9 mouse cellular contexts compared by ENCODE assay signal in the genomic region with DNA sequence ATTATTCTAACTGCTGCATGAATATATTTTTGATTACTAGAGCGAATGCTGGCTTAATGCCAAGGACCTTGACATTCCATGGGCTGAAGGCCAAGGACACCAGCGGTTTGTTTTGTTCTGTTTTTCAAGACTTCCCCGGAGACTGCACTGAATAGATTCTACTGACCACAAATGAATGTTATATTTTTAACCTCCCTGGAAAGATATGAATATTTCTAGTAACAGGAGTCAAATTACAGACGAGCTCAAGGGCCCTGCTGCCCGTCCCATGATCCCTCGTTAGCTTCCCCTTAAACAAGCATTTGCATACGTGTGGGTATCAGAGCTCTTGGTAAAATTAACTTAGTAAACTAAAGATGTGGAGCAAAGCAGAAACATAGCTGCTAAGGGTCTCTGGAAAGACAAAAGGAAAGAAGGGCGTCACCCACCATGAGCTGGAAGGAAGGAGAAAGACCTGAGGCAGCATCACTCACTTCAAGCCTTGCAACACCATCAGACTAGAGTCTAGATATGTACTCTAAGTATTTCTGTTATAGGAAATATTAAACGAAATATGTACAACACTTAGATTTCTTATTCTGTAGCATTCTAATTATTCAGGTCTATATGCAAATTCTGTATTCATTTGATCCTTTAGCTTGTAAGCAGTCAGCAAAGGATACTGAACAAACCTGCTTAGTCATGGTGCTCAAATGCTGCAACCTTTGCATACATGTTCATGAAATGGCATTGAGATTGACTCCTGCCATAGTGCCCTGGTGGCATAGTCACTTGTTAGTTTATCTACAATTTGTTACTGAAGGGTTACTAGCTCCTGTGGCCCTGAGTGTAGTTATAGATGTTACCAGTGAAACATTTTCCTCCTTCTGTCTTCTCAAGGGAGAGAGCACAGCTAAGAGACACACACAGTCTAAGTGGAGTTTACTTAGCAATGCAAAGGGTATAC. TPM values are rescaled to one million over a fixed set of nuclear protein-coding genes. Genes with fewer than 3 reads are reported as not detected.
A peak's percentile ranks its signal among the peaks of the same experiment; 100 is the strongest.
DNase-seq lines count a peak whose midpoint lies in the region; ATAC-seq and TF ChIP-seq lines count a peak whose summit lies in the region.
"Had no signal": no experiment of that assay in that cellular context is flagged by ENCODE, and none has a peak within 500 bp of the region (broad histone marks: within the 10 kb centered on the region; RNA-seq: fewer than 3 reads in every experiment).

No protein-coding gene starts in this region.

- 39% methylated on average over 9 of the region's 9 CpGs for WGBS in embryonic facial prominence, embryonic 14.5 days
- WGBS in embryonic facial prominence, embryonic 10.5 days, result 81% methylated on average over 9 of the region's 9 CpGs
- WGBS in stomach, embryonic 16.5 days, result 36% methylated on average over 9 of the region's 9 CpGs
- 32% methylated on average over 9 of the region's 9 CpGs for WGBS in stomach, postnatal 0 days
- 43% methylated on average over 9 of the region's 9 CpGs for WGBS in kidney, postnatal 0 days
- WGBS in cerebellum, adult 2 months, result 22% methylated on average over 9 of the region's 9 CpGs

- TF ChIP-seq EP300 in stomach, postnatal 0 days (optimal IDR thresholded peaks at IDR 0.05), result no peak

- TF ChIP-seq CTCF in stomach, postnatal 0 days (IDR thresholded peaks at IDR 0.05; ENCODE audit: low read depth), result no peak
- TF ChIP-seq CTCF in kidney, postnatal 0 days (IDR thresholded peaks at IDR 0.05; ENCODE audit: low read depth), result no peak
- TF ChIP-seq CTCF in cerebellum, adult 2 months (IDR thresholded peaks at IDR 0.05; ENCODE audit: borderline replicate concordance, insufficient read depth, low read depth, low read length), result no peak

- H3K4me1 ChIP-seq in embryonic facial prominence, embryonic 14.5 days (ENCODE audit: control insufficient read depth, insufficient read depth, low read length), result 0 out of 2 replicates have a peak, but pooled peaks cover 3% of the 10 kb centered on the region
- no peaks in the 10 kb centered on the region for H3K4me1 ChIP-seq in embryonic facial prominence, embryonic 10.5 days
- H3K4me1 ChIP-seq in stomach, embryonic 16.5 days (ENCODE audit: control insufficient read depth, insufficient read depth, low read length), result peaks cover 4% of the 10 kb centered on the region
- no peaks in the 10 kb centered on the region; the same call in 1 of the 2 replicates for H3K4me1 ChIP-seq in stomach, postnatal 0 days (replicated peaks; ENCODE audit: control insufficient read depth, insufficient read depth)
- H3K4me1 ChIP-seq in kidney, postnatal 0 days (replicated peaks; ENCODE audit: insufficient read depth, low read length), result no peaks in the 10 kb centered on the region
- H3K4me1 ChIP-seq in cerebellum, adult 2 months (ENCODE audit: control insufficient read depth, insufficient read depth, low read length), result no peaks in the 10 kb centered on the region; the same call in 1 of the 2 replicates
- H3K4me1 ChIP-seq: limb, embryonic 13.5 days had no signal

- no peak for ATAC-seq in embryonic facial prominence, embryonic 14.5 days (ENCODE audit: low read depth)
- peak; percentile 56; the same call in 1 of the 2 replicates for ATAC-seq in stomach, embryonic 16.5 days (ENCODE audit: insufficient read depth, low FRiP score)
- no peak for ATAC-seq in stomach, postnatal 0 days (ENCODE audit: low FRiP score, low TSS enrichment)
- no peak for ATAC-seq in kidney, postnatal 0 days (replicated peaks; ENCODE audit: low FRiP score, low read depth)

- peaks cover 8% of the 10 kb centered on the region for H3K9me3 ChIP-seq in embryonic facial prominence, embryonic 14.5 days (ENCODE audit: control insufficient read depth, low read length)
- peaks cover 3% of the 10 kb centered on the region; the same call in 1 of the 2 replicates for H3K9me3 ChIP-seq in embryonic facial prominence, embryonic 10.5 days
- H3K9me3 ChIP-seq in stomach, embryonic 16.5 days (replicated peaks; ENCODE audit: control insufficient read depth, low read length), result no peaks in the 10 kb centered on the region
- H3K9me3 ChIP-seq in stomach, postnatal 0 days (ENCODE audit: control insufficient read depth, low read length), result peaks cover 5% of the 10 kb centered on the region; the same call in 1 of the 2 replicates
- H3K9me3 ChIP-seq in kidney, postnatal 0 days (replicated peaks; ENCODE audit: low read length), result no peaks in the 10 kb centered on the region

- H3K9ac ChIP-seq in embryonic facial prominence, embryonic 14.5 days (ENCODE audit: low read depth, low read length), result no peak overlapping the region
- H3K9ac ChIP-seq in stomach, embryonic 16.5 days (ENCODE audit: low read length), result no peak overlapping the region
- H3K9ac ChIP-seq in stomach, postnatal 0 days (ENCODE audit: low read length), result no peak overlapping the region
- no peak overlapping the region for H3K9ac ChIP-seq in kidney, postnatal 0 days (ENCODE audit: low read depth, low read length)
- H3K9ac ChIP-seq: limb, embryonic 13.5 days had no signal

- 0 out of 2 replicates have a peak overlapping the region, but pooled peaks have one; percentile 1 for H3K27ac ChIP-seq in embryonic facial prominence, embryonic 14.5 days (replicated peaks; ENCODE audit: low read depth, low read length)
- no peak overlapping the region for H3K27ac ChIP-seq in embryonic facial prominence, embryonic 10.5 days (replicated peaks)
- no peak overlapping the region for H3K27ac ChIP-seq in stomach, embryonic 16.5 days (ENCODE audit: low read length)
- H3K27ac ChIP-seq in stomach, postnatal 0 days (replicated peaks), result no peak overlapping the region
- H3K27ac ChIP-seq in kidney, postnatal 0 days, result peak overlapping the region; percentile 25
- no peak overlapping the region for H3K27ac ChIP-seq in cerebellum, adult 2 months (ENCODE audit: insufficient read depth, low read length)
- H3K27ac ChIP-seq: limb, embryonic 13.5 days had no signal

- H3K4me2 ChIP-seq in embryonic facial prominence, embryonic 14.5 days (ENCODE audit: low read depth, low read length), result no peak overlapping the region
- H3K4me2 ChIP-seq in stomach, embryonic 16.5 days (ENCODE audit: low read depth, low read length), result 0 out of 2 replicates have a peak overlapping the region, but pooled peaks have one; percentile 4
- H3K4me2 ChIP-seq in stomach, postnatal 0 days (replicated peaks; ENCODE audit: low read depth), result no peak overlapping the region
- H3K4me2 ChIP-seq in kidney, postnatal 0 days (ENCODE audit: low read length), result no peak overlapping the region
- H3K4me2 ChIP-seq: limb, embryonic 13.5 days had no signal

- no peaks in the 10 kb centered on the region for H3K36me3 ChIP-seq in embryonic facial prominence, embryonic 14.5 days (ENCODE audit: control insufficient read depth, insufficient read depth, low read length)
- H3K36me3 ChIP-seq in embryonic facial prominence, embryonic 10.5 days (replicated peaks), result no peaks in the 10 kb centered on the region
- H3K36me3 ChIP-seq in stomach, embryonic 16.5 days (ENCODE audit: control insufficient read depth, insufficient read depth, low read length), result no peaks in the 10 kb centered on the region
- no peaks in the 10 kb centered on the region for H3K36me3 ChIP-seq in stomach, postnatal 0 days (ENCODE audit: control insufficient read depth, insufficient read depth, low read length)
- no peaks in the 10 kb centered on the region for H3K36me3 ChIP-seq in kidney, postnatal 0 days (ENCODE audit: insufficient read depth, low read length)
- H3K36me3 ChIP-seq: limb, embryonic 13.5 days had no signal

- no peak for TF ChIP-seq POLR2A in cerebellum, adult 2 months (IDR thresholded peaks at IDR 0.05; ENCODE audit: borderline replicate concordance, insufficient read depth, low read length)

- peak; percentile 49 for DNase-seq in embryonic facial prominence, embryonic 14.5 days (ENCODE audit: low spot score)
- DNase-seq in embryonic facial prominence, embryonic 10.5 days (ENCODE audit: low spot score), result no peak
- DNase-seq in stomach, postnatal 0 days (ENCODE audit: low spot score), result no peak
- peak; percentile 81 for DNase-seq in kidney, postnatal 0 days (ENCODE audit: low spot score)
- no peak for DNase-seq in right cerebral cortex, adult 18-20 months
- no peak for DNase-seq in cerebellum, adult 2 months
- DNase-seq in layer of hippocampus, adult 8-10 months (ENCODE audit: low spot score in 2 of 2), result no peak

- no peak overlapping the region for H3K4me3 ChIP-seq in embryonic facial prominence, embryonic 14.5 days (ENCODE audit: low read depth, low read length)
- no peak overlapping the region for H3K4me3 ChIP-seq in embryonic facial prominence, embryonic 10.5 days
- no peak overlapping the region for H3K4me3 ChIP-seq in stomach, embryonic 16.5 days (replicated peaks; ENCODE audit: low read length)
- H3K4me3 ChIP-seq in stomach, postnatal 0 days (ENCODE audit: low read depth, low read length), result no peak overlapping the region
- H3K4me3 ChIP-seq in kidney, postnatal 0 days (replicated peaks; ENCODE audit: low read depth, low read length), result no peak overlapping the region
- no peak overlapping the region for H3K4me3 ChIP-seq in cerebellum, adult 2 months (replicated peaks; ENCODE audit: insufficient read depth, low read depth, low read length)
- H3K4me3 ChIP-seq: limb, embryonic 13.5 days had no signal

- H3K27me3 ChIP-seq in embryonic facial prominence, embryonic 14.5 days (replicated peaks; ENCODE audit: control insufficient read depth, insufficient read depth, low read length), result no peaks in the 10 kb centered on the region
- H3K27me3 ChIP-seq in embryonic facial prominence, embryonic 10.5 days (replicated peaks; ENCODE audit: low read depth, poor library complexity, severe bottlenecking), result no peaks in the 10 kb centered on the region
- H3K27me3 ChIP-seq in stomach, embryonic 16.5 days (ENCODE audit: control insufficient read depth, insufficient read depth, low read length), result no peaks in the 10 kb centered on the region
- H3K27me3 ChIP-seq in stomach, postnatal 0 days (ENCODE audit: control insufficient read depth, insufficient read depth, low read length), result no peaks in the 10 kb centered on the region
- H3K27me3 ChIP-seq in kidney, postnatal 0 days (ENCODE audit: insufficient read depth, low read length), result no peaks in the 10 kb centered on the region
- H3K27me3 ChIP-seq in cerebellum, adult 2 months (ENCODE audit: control insufficient read depth, insufficient read depth, low read length), result no peaks in the 10 kb centered on the region
- H3K27me3 ChIP-seq: limb, embryonic 13.5 days had no signal

RNA-seq across cellular contexts. Expression of a gene that starts 23.0 kb away (rescaled TPM):
- polyA plus RNA-seq in embryonic facial prominence, embryonic 14.5 days (2014; fragmentation: Nextera tagmentation; extraction: Ambion mirVana), result 38.4 and 40.2 TPM in 2 replicates
- polyA plus RNA-seq in embryonic facial prominence, embryonic 10.5 days (2016; fragmentation: Nextera tagmentation; extraction: Ambion mirVana), result 25.9 and 26.9 TPM in 2 replicates
- polyA plus RNA-seq in stomach, embryonic 16.5 days (2015; fragmentation: Nextera tagmentation; extraction: Ambion mirVana), result 15.7 and 19.1 TPM in 2 replicates
- 4.9 and 5.0 TPM in 2 replicates for polyA plus RNA-seq in stomach, postnatal 0 days (2015; fragmentation: Nextera tagmentation; extraction: Ambion mirVana)
- polyA plus RNA-seq in kidney, postnatal 0 days (2015; fragmentation: Nextera tagmentation; extraction: Ambion mirVana), result 10.7 and 11.1 TPM in 2 replicates
- polyA plus RNA-seq in cerebellum, adult 2 months (2012; rRNA removed), result 5.2 and 5.6 TPM in 2 replicates
- 10 to 100 TPM; 24.2 to 28.1 (median 25.3) TPM for total RNA-seq in layer of hippocampus, adult 8-10 months (2022)

RNA-seq across cellular contexts. Expression of a gene that starts 46.9 kb away (rescaled TPM):
- 53.2 and 60.6 TPM in 2 replicates for polyA plus RNA-seq in embryonic facial prominence, embryonic 14.5 days (2014; fragmentation: Nextera tagmentation; extraction: Ambion mirVana)
- 61.2 and 64.4 TPM in 2 replicates for polyA plus RNA-seq in embryonic facial prominence, embryonic 10.5 days (2016; fragmentation: Nextera tagmentation; extraction: Ambion mirVana)
- polyA plus RNA-seq in stomach, embryonic 16.5 days (2015; fragmentation: Nextera tagmentation; extraction: Ambion mirVana), result 46.4 and 52.3 TPM in 2 replicates
- 23.4 and 23.6 TPM in 2 replicates for polyA plus RNA-seq in stomach, postnatal 0 days (2015; fragmentation: Nextera tagmentation; extraction: Ambion mirVana)
- polyA plus RNA-seq in kidney, postnatal 0 days (2015; fragmentation: Nextera tagmentation; extraction: Ambion mirVana), result 36.8 and 42.4 TPM in 2 replicates
- 49.8 and 53.7 TPM in 2 replicates for polyA plus RNA-seq in cerebellum, adult 2 months (2012; rRNA removed)
- 10 to 100 TPM; 82.7 to 95.7 (median 93.3) TPM for total RNA-seq in layer of hippocampus, adult 8-10 months (2022)

Comparison
In these comparisons a context has a peak if more than half of its experiments do, and no peak if none do; other contexts are left out.
1. DNase-seq: peak in embryonic facial prominence, embryonic 14.5 days (single experiment) and kidney, postnatal 0 days (single experiment); none in embryonic facial prominence, embryonic 10.5 days (single experiment), stomach, postnatal 0 days (single experiment), right cerebral cortex, adult 18-20 months (single experiment), cerebellum, adult 2 months (0 of 2) and layer of hippocampus, adult 8-10 months (0 of 2).
2. H3K27ac ChIP-seq: peak in embryonic facial prominence, embryonic 14.5 days (single experiment) and kidney, postnatal 0 days (single experiment); none in embryonic facial prominence, embryonic 10.5 days (single experiment), stomach, embryonic 16.5 days (single experiment), stomach, postnatal 0 days (single experiment) and cerebellum, adult 2 months (single experiment).